Mouse (Mus musculus) right cerebral cortex, postnatal 10 days (tissue): Measurements from ENCODE around the gene Pnp.
A peak's percentile ranks its signal among the peaks of the same experiment; 100 is the strongest.
"Not testable (repeated sequence)": the region's sequence is repeated elsewhere in the genome, so short reads cannot be mapped to it uniquely, and the experiment has no call there.

ENCODE experiments used
- DNase-seq, 2 experiments: peaks; one replicate each; pipeline ENCODE4 v3.0.0; 2021; ENCODE audit warnings: low spot score in 2 of 2

The Pnp gene

GRCm38 (mm10) chr14:50930377-50930753 lies 517 bp upstream of the Pnp start:
- DNase-seq, result peak; percentile 56 to 68

GRCm38 (mm10) chr14:50931493-50932020 lies 675 bp downstream of the Pnp start:
- DNase-seq, result no peak

GRCm38 (mm10) chr14:50936649-50937048 lies 5.8 kb downstream of the Pnp start:
- DNase-seq, result no peak

GRCm38 (mm10) chr14:50938119-50938908 lies 7.4 kb downstream of the Pnp start:
- no peak for DNase-seq

- no peak for DNase-seq
Measured at GRCm38 (mm10) chr14:50938940-50939339, 8.1 kb downstream of the Pnp start.

GRCm38 (mm10) chr14:50943932-50944667 lies 13.2 kb downstream of the Pnp start, which contains the start of gene Gm49342:
Gene Gm49342, plus strand, starts transcription at chr14:50944517.
- peak; percentile 92 to 93 for DNase-seq

GRCm38 (mm10) chr14:50944668-50945033 lies 13.8 kb downstream of the Pnp start:
- DNase-seq, result not testable (repeated sequence)

- DNase-seq, result not testable (repeated sequence)
Measured at GRCm38 (mm10) chr14:50945081-50945480, 14.2 kb downstream of the Pnp start.

- not testable (repeated sequence) for DNase-seq
Measured at GRCm38 (mm10) chr14:50945526-50945925, 14.6 kb downstream of the Pnp start.

GRCm38 (mm10) chr14:50955487-50955886 lies 24.6 kb downstream of the Pnp start:
- DNase-seq, result no peak

GRCm38 (mm10) chr14:50955942-50956508 lies 25.1 kb downstream of the Pnp start, which contains the start of gene Pnp2:
Gene Pnp2, plus strand, starts transcription at chr14:50955992.
- peak; percentile 73 to 76 for DNase-seq

GRCm38 (mm10) chr14:50956724-50957123 lies 25.8 kb downstream of the Pnp start:
- DNase-seq, result not testable (repeated sequence)

GRCm38 (mm10) chr14:50957146-50957545 lies 26.3 kb downstream of the Pnp start:
- DNase-seq, result not testable (repeated sequence)

- DNase-seq, result not testable (repeated sequence)
Measured at GRCm38 (mm10) chr14:50958289-50958995, 27.6 kb downstream of the Pnp start.

GRCm38 (mm10) chr14:50968216-50968980 lies 37.5 kb downstream of the Pnp start:
- no peak for DNase-seq

- DNase-seq, result peak in 1 of 2 experiments; percentile 28
Measured at GRCm38 (mm10) chr14:50969041-50969440, 38.2 kb downstream of the Pnp start.

- DNase-seq, result peak; percentile 78 to 83
Measured at GRCm38 (mm10) chr14:50969558-50970544, 39.0 kb downstream of the Pnp start.

- no peak for DNase-seq
Measured at GRCm38 (mm10) chr14:50970822-50971221, 39.9 kb downstream of the Pnp start.

- DNase-seq, result not testable (repeated sequence)
Measured at GRCm38 (mm10) chr14:50973054-50973453, 42.2 kb downstream of the Pnp start.

- no peak for DNase-seq
Measured at GRCm38 (mm10) chr14:50973700-50974099, 42.8 kb downstream of the Pnp start.
